Mouse (Mus musculus) ES-E14 (cell line): Measurements from ENCODE around the gene Pla2r1. TPM values are rescaled to one million over a fixed set of nuclear protein-coding genes. Genes with fewer than 3 reads are reported as not detected.

Source experiments
- DNase-seq: peaks from one replicate; pipeline ENCODE4 v3.0.0-alpha.2; 2013; ENCODE audit warnings: low read depth, low spot score
- H3K27ac ChIP-seq: 2 replicates; pipeline ENCODE4 v1.5.1; 2012; ENCODE audit warnings: low read depth, mild to moderate bottlenecking, low read length, moderate library complexity, mixed read lengths; ENCODE audit not compliant: poor library complexity, insufficient read depth, severe bottlenecking
- H3K36me3 ChIP-seq: 2 replicates; pipeline ENCODE4 v1.6.1; 2012; ENCODE audit warnings: mild to moderate bottlenecking, low read length, moderate library complexity, mixed read lengths; ENCODE audit not compliant: control insufficient read depth, poor library complexity, insufficient read depth, severe bottlenecking
- H3K4me1 ChIP-seq, 2 experiments: fragments of 150-350 bp in 1 of 2; sonication (generic) in 1 of 2; 2 replicates each; pipeline ENCODE4 v1.6.1; 2012; ENCODE audit warnings: low read length in 2 of 2, mild to moderate bottlenecking in 1 of 2, mixed read lengths in 1 of 2; ENCODE audit not compliant: control insufficient read depth in 2 of 2, insufficient read depth in 2 of 2, poor library complexity in 1 of 2
- H3K4me3 ChIP-seq, 2 experiments: fragments of 150-350 bp in 1 of 2; sonication (generic) in 1 of 2; 2 replicates each; pipeline ENCODE4 v1.5.1; 2012; ENCODE audit warnings: low read length in 2 of 2, low read depth in 1 of 2, mild to moderate bottlenecking in 1 of 2, mixed read lengths in 1 of 2; ENCODE audit not compliant: insufficient read depth in 1 of 2, poor library complexity in 1 of 2, severe bottlenecking in 1 of 2
- H3K9ac ChIP-seq: 2 replicates; pipeline ENCODE4 v1.6.1; 2012; ENCODE audit warnings: low read depth, mild to moderate bottlenecking, low read length, mixed read lengths; ENCODE audit not compliant: poor library complexity, insufficient read depth, severe bottlenecking
- H3K9me3 ChIP-seq: fragments of 150-350 bp; sonication (generic); 2 replicates; pipeline ENCODE4 v1.6.1; 2012; ENCODE audit warnings: low read depth, mild to moderate bottlenecking, low read length; ENCODE audit not compliant: control insufficient read depth, insufficient read depth
- CHD2 ChIP-seq: IDR thresholded peaks from 2 replicates; pipeline ENCODE4 v1.6.1; 2014; ENCODE audit warnings: mild to moderate bottlenecking, low read depth, low read length, inconsistent platforms
- HCFC1 ChIP-seq: IDR thresholded peaks from 2 replicates; pipeline ENCODE4 v1.6.1; 2012; ENCODE audit warnings: low read length, inconsistent platforms, borderline replicate concordance; ENCODE audit not compliant: insufficient read depth
- MAFK ChIP-seq: IDR thresholded peaks from 2 replicates; pipeline ENCODE4 v1.6.1; 2014; ENCODE audit warnings: mild to moderate bottlenecking, low read depth, low read length, inconsistent platforms; ENCODE audit not compliant: insufficient read depth
- ZC3H11A ChIP-seq: IDR thresholded peaks from 2 replicates; pipeline ENCODE4 v1.6.1; 2012; ENCODE audit warnings: low read depth, mild to moderate bottlenecking, inconsistent platforms, low read length, borderline replicate concordance
- ZNF384 ChIP-seq: IDR thresholded peaks from 2 replicates; pipeline ENCODE4 v1.6.1; 2012; ENCODE audit warnings: low read depth, low read length, inconsistent platforms
- in situ Hi-C, 2 experiments: fragments of 600-800 bp; cut with MboI; formaldehyde crosslinking; loops; one replicate each; pipeline ENCODE4 v1.15.1; 2025; ENCODE audit warnings: low sequenced_read_pairs in 2 of 2, inconsistent platforms in 1 of 2; ENCODE audit not compliant: unreplicated experiment in 2 of 2
- total RNA-seq: library from RNA; depleted of rRNA; stranded (reverse); fragments of 300-350 nt; gene quantifications from 2 replicates; pipeline ENCODE4 v1.2.3, GENCODE M21; 2012

The Pla2r1 gene
- total RNA-seq, 1 experiment, result 0.89 TPM

DNA sequence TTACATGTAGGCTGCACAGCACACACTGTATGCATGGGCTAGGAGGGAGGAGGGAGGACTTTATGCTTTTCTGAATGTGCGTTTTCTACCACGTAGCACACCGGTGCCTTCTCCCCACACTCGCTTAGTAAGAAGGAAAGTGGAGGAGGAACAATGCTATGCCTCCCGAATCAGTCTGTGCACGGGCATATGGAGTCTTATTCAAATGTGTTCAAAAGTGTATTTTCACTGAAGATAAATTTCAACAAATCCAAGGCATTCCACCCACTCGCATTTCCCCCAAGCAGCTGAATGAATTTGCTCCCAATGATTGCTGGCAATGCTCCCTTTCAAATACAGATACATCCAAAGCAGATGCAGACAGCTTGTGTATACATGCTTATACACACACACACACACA, 73.2 kb downstream of the Pla2r1 start:
- H3K9ac ChIP-seq, result no peak overlapping the region
- no peak for TF ChIP-seq HCFC1
- TF ChIP-seq MAFK, result no peak
- no peak for TF ChIP-seq ZNF384
- TF ChIP-seq CHD2, result no peak
- TF ChIP-seq ZC3H11A, result no peak
- H3K4me1 ChIP-seq, result no peaks in the 10 kb centered on the region
- H3K9me3 ChIP-seq, result no peaks in the 10 kb centered on the region
- H3K4me3 ChIP-seq, result no peak overlapping the region
- no peak overlapping the region for H3K27ac ChIP-seq
- no peaks in the 10 kb centered on the region for H3K36me3 ChIP-seq
- in situ Hi-C loops, result no loop called here
- DNase-seq, result no peak

DNA sequence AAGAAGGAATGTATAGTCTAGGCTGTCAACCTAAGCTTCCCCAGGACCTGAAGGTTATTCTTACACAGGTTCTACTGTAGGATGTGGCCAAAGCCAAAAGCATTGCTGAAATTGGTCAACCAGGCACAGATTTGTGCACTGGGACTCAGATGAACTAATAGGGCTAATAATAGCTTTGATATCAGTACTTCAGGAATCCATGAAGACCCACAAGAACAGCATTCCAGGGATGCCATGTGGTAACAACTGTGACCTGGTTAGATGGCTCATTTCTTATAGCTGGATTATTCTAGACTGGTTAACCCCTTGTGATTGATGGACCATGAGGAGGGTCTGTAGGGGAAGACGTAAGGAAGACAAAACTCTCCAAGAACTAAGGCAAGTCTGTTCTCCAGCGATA, 74.3 kb downstream of the Pla2r1 start:
- Histone ChIP-seq H3K9me3 (no peaks in the 10 kb centered on the region), H3K4me3 (no peak overlapping the region), H3K9ac (no peak overlapping the region), H3K27ac (no peak overlapping the region), H3K4me1 (no peaks in the 10 kb centered on the region), H3K36me3 (no peaks in the 10 kb centered on the region)
- TF ChIP-seq HCFC1 (no peak), ZC3H11A (no peak), ZNF384 (no peak), CHD2 (no peak), MAFK (no peak)
- in situ Hi-C loops, result no loop called here
- DNase-seq, result no peak

DNA sequence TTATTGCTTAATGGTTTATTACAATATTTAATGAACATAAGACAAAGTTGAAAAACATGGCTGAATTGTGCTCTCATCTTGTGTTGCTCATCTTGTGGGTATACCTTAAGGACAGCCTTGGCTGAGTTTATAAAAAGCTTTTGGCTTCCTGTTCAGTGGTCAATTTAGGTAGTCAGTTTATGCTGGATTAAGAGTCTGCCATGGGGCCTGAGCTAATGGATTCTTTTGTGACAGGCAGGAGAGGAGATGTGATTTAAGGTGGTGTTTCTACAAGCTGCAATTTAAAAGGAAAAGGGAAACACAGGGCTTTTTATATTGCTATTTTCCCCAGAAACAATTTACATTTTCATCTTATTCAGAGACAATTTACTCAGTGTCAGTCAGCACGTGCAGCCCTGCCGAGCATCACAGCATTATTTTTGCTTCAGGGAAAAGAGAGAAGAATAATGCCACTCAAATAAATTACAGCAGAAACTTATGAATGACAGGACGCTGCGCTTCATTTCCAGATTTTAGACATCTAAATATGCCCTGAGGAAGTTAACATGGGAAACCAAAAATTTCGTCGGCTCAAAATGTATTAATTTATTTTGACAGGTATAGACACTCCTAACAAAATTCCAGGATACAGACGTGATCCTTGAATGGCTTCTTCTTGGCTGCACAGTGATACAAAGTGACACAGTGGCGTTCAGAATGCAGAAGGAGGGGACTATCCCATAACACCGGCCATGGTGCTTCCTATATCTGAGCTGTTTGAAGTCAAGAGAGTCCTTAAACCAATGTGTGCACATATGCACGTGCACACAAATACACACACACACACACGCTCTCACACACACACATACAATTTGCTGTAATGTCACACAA, 84.0 kb downstream of the Pla2r1 start:
- in situ Hi-C loops, result no loop called here
- no peak for DNase-seq

DNA sequence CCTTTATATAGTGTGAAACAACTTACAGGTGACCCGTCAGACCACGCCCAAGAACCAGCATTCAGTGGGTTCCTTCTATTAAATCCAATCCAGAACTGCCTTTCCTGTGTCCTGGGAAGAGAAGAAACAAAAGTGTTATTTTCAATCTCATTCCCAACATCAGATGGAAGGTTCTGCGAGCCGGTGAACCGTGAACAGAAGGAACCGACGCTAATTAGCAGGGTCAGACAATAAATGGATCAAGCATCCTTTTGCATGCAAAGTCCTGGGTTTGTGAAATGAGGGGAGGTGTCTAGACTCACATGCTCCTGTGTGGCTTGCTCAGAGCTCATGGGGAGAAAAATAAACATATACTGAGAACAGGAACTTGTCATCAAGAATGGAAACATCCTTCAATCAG, 100.7 kb downstream of the Pla2r1 start:
- TF ChIP-seq CHD2, result no peak
- no peak for TF ChIP-seq MAFK
- no peak for TF ChIP-seq HCFC1
- TF ChIP-seq ZNF384, result no peak
- no peak for TF ChIP-seq ZC3H11A
- Histone ChIP-seq H3K9ac (no peak overlapping the region), H3K9me3 (no peaks in the 10 kb centered on the region), H3K27ac (no peak overlapping the region), H3K36me3 (no peaks in the 10 kb centered on the region), H3K4me3 (no peak overlapping the region), H3K4me1 (no peaks in the 10 kb centered on the region)
- in situ Hi-C loops, result no loop called here
- DNase-seq, result no peak

More for the DNA sequence above, 84.0 kb downstream of the Pla2r1 start:
- TF ChIP-seq CHD2, result no peak
- TF ChIP-seq MAFK, result no peak
- no peak for TF ChIP-seq HCFC1
- no peak for TF ChIP-seq ZC3H11A
- no peak for TF ChIP-seq ZNF384
- H3K9me3 ChIP-seq, result no peaks in the 10 kb centered on the region
- no peaks in the 10 kb centered on the region for H3K4me1 ChIP-seq
- no peaks in the 10 kb centered on the region for H3K36me3 ChIP-seq
- no peak overlapping the region for H3K27ac ChIP-seq
- H3K9ac ChIP-seq, result no peak overlapping the region
- no peak overlapping the region for H3K4me3 ChIP-seq

DNA sequence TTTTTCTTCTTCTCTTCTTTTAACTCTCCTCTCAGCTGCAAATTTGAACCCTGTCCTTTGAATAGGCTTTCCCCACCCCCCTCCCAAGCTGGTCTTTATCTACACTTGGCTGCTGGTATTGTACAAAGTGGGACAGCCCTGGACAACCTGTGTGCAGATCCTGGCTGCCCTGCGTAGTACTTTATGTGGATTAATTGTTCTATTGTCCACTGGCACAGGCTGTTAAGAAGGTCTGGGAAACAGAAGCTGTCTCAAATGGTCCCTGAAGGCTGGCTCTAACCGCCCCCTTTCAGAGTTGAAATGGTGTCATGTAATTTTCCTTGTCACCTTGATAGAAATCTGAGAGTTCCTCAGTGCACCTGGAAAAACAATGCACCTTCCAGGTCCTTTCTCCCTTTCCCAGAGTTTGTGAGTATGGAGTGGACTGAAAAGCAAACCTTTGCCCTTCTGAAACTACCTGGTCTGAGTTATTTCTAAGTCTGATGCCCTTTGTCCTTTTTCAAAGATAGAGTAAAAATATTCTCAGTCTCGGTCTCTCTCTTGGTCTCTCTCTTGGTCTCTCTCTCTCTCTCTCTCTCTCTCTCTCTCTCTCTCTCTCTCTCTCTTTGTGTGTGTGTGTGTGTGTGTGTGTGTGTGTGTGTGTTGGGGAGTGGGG, 101.9 kb downstream of the Pla2r1 start:
- no peak for DNase-seq

More for the DNA sequence above, 101.9 kb downstream of the Pla2r1 start:
- Histone ChIP-seq H3K9me3 (no peaks in the 10 kb centered on the region), H3K4me3 (no peak overlapping the region), H3K9ac (no peak overlapping the region), H3K27ac (no peak overlapping the region), H3K36me3 (no peaks in the 10 kb centered on the region), H3K4me1 (no peaks in the 10 kb centered on the region)
- TF ChIP-seq HCFC1, result no peak
- in situ Hi-C loops, result no loop called here
